Mouse (Mus musculus) small intestine, adult 2 months (tissue): Measurements from ENCODE around the gene Ifit3b. TPM values are rescaled to one million over a fixed set of nuclear protein-coding genes. Genes with fewer than 3 reads are reported as not detected.

Source experiments
- H3K27ac ChIP-seq: fragments of 200-500 bp; 2 replicates; pipeline ENCODE4 v1.5.1; 2012; ENCODE audit warnings: low read depth, low read length, control low read depth, inconsistent platforms; ENCODE audit not compliant: insufficient read depth
- H3K27me3 ChIP-seq: fragments of 200-500 bp; 2 replicates; pipeline ENCODE4 v1.6.1; 2012; ENCODE audit warnings: mild to moderate bottlenecking, moderate library complexity, low read length, inconsistent platforms; ENCODE audit not compliant: control insufficient read depth, insufficient read depth
- H3K36me3 ChIP-seq: fragments of 200-500 bp; 2 replicates; pipeline ENCODE4 v1.6.1; 2012; ENCODE audit warnings: mild to moderate bottlenecking, low read length, control low read depth, inconsistent platforms; ENCODE audit not compliant: control insufficient read depth, insufficient read depth
- H3K4me1 ChIP-seq: fragments of 200-500 bp; 2 replicates; pipeline ENCODE4 v1.6.1; 2012; ENCODE audit warnings: low read length, inconsistent platforms, mixed read lengths; ENCODE audit not compliant: control insufficient read depth, insufficient read depth, insufficient read length
- H3K4me3 ChIP-seq: fragments of 200-500 bp; 2 replicates; pipeline ENCODE4 v1.5.1; 2012; ENCODE audit warnings: low read depth, mild to moderate bottlenecking, control low read depth, inconsistent platforms, low read length, moderate library complexity
- CTCF ChIP-seq: fragments of 200-500 bp; IDR thresholded peaks from 2 replicates; pipeline ENCODE4 v1.5.1; 2012; ENCODE audit warnings: low read depth, mild to moderate bottlenecking, control low read depth, inconsistent platforms, low read length, moderate library complexity, mixed read lengths; ENCODE audit not compliant: insufficient replicate concordance, insufficient read length; ENCODE audit errors: extremely low read depth
- POLR2A ChIP-seq: fragments of 200-500 bp; IDR thresholded peaks from 2 replicates; pipeline ENCODE4 v1.6.1; 2012; ENCODE audit warnings: low read depth, mild to moderate bottlenecking, control low read depth, inconsistent platforms, low read length, moderate library complexity
- WGBS: fragments of 180-500 bp; shearing (Covaris S2); methylation state at CpG from one replicate; pipeline ENCODE4 v1.1.7; 2018; 5-methylcytosine and 5-hydroxymethylcytosine counted together
- polyA plus RNA-seq: library from polyadenylated mRNA; depleted of rRNA; stranded (reverse); fragments of >200 nt; gene quantifications from 2 replicates; pipeline ENCODE4 v1.2.3, GENCODE M21; 2012

Ifit3b gene
- polyA plus RNA-seq, 1 experiment, result 0.90 TPM

DNA sequence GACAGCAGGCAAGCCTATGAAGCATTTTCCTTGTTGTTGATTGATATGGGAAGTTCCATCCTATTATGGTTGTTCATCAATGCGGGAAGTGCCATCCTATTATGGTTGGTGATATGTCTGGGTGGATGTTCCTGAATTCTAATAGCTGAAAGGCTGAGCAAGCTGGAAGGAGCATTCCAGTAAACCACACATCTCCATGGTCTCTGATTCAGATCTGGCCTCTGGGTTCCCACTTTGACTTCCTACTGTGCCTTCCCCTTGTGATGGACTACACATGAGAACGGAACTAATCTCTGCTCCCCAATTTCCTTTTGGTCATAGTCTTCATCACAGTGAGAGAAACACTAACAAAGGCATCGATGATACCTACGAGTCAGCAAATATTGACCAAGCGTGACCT is 13.1 kb downstream of the Ifit3b start:
- Histone ChIP-seq H3K27ac (no peak overlapping the region), H3K36me3 (peaks cover 9% of the 10 kb centered on the region), H3K4me1 (peaks cover 10% of the 10 kb centered on the region; the same call in 1 of the 2 replicates), H3K4me3 (no peak overlapping the region), H3K27me3 (no peaks in the 10 kb centered on the region)
- TF ChIP-seq POLR2A, result no peak
- TF ChIP-seq CTCF, result no peak
- 81% methylated on average over 5 of the region's 5 CpGs for WGBS

DNA sequence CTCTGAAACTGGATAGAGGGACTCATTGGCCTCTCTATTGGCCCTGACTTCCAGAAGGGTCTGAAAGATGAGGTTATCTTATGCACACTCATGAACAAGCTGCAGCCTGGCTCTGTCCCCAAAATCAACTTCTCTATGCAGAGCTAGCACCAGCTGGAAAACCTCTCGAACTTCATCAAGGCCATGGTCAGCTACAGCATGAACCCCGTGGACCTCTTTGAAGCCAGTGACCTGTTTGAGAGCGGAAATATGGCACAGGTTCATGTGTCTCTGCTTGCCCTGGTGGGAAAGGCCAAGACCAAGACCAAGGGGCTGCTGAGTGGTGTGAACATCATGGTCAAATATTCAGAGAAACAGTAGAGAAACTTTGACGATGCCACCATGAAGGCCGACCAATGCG is 16.0 kb downstream of the Ifit3b start:
- H3K4me1 ChIP-seq, result peaks cover 10% of the 10 kb centered on the region; the same call in 1 of the 2 replicates
- no peak for TF ChIP-seq POLR2A
- no peak for TF ChIP-seq CTCF
- no peak overlapping the region for H3K4me3 ChIP-seq
- no peaks in the 10 kb centered on the region for H3K27me3 ChIP-seq
- 95% methylated on average over 6 of the region's 6 CpGs for WGBS
- H3K27ac ChIP-seq, result no peak overlapping the region
- peaks cover 9% of the 10 kb centered on the region for H3K36me3 ChIP-seq

DNA sequence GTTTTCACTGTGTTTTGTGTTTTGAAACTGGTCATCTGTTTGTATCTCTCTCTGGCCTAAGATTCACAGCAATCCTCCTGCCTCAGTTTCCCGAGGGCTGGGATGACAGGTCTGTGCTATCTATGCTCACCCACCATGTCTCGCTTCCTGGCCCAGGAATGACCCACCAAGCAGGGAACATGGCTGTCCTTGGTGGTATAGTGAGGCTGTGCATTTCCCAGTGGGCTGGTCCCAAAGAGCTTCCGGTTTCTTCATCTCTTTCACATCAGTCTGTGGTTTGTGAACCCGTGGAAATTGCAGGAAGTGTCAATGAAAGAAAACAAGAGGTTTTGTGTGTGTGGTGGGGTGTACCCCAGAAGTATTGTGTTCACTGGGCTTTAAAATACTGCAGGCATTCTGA is 16.9 kb downstream of the Ifit3b start:
- Histone ChIP-seq H3K27me3 (no peaks in the 10 kb centered on the region), H3K27ac (no peak overlapping the region), H3K4me1 (peaks cover 10% of the 10 kb centered on the region; the same call in 1 of the 2 replicates), H3K36me3 (peaks cover 7% of the 10 kb centered on the region), H3K4me3 (no peak overlapping the region)
- WGBS, result 87% methylated on average over 4 of the region's 4 CpGs
- TF ChIP-seq POLR2A (no peak), CTCF (no peak)

DNA sequence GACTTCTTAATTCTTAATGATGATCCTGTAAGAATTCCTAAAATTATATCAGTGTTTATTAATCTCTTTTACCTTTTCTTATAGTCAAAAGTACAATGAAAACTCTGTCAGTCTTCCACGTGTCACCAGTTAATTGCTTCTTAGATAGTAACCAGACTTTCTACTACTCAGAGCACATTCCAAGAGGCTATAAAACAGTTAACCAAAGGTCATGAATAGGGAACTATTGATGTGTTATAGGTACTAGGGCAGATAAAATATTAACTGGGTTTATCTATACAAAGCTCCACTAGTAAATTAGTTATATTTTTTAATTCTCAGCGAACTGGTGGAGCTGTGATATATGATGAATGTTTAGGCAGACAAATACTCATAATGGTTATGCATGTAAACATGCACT is 19.7 kb downstream of the Ifit3b start:
- H3K4me3 ChIP-seq, result no peak overlapping the region
- no peak overlapping the region for H3K27ac ChIP-seq
- TF ChIP-seq POLR2A, result no peak
- TF ChIP-seq CTCF, result no peak
- H3K27me3 ChIP-seq, result no peaks in the 10 kb centered on the region
- peaks cover 4% of the 10 kb centered on the region for H3K36me3 ChIP-seq
- 26% methylated on average over 2 of the region's 2 CpGs for WGBS
- H3K4me1 ChIP-seq, result peaks cover 10% of the 10 kb centered on the region; the same call in 1 of the 2 replicates

DNA sequence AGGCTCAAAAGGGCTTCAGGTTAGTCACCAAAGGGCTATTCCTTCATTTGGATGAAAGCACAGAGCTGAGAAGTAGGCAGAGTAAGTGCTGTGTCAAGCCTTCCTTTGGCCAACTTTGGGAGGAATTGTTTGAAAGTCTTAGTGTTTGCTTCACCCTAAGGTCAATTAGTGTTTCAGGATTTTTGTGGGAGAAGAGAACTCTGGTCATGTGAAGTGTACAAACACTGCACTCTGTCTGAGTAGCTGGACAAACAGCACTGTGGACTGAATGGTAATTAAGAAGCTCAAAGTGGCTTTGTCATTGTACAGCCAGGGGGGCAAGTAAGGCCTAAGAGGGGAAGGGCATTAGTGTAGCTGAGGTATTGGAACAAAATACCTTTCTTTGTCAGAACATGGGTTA is 23.7 kb downstream of the Ifit3b start:
- H3K4me3 ChIP-seq, result no peak overlapping the region
- no peak for TF ChIP-seq CTCF
- TF ChIP-seq POLR2A, result no peak
- H3K27ac ChIP-seq, result no peak overlapping the region
- H3K27me3 ChIP-seq, result no peaks in the 10 kb centered on the region
- no peaks in the 10 kb centered on the region; the same call in 1 of the 2 replicates for H3K36me3 ChIP-seq
- no peaks in the 10 kb centered on the region; the same call in 1 of the 2 replicates for H3K4me1 ChIP-seq

DNA sequence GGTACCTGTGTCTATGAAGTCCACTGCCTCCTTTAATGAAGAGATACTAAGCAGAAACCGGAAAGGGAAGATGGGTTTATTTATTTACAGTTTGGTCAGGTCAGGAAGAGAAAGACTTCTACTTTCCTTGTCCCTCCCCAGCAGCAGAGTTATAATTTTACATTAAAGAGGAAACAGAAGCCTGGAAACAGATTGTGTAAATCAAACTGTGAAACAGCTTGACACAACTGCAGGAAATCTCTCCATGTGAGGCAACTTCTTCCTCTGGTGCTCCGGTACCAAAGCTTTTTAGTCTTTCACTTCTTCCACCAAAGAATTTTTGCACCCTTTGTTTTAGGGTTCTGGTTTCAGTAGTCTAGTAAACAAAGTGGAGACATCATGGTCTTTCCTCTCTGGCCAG is 25.7 kb downstream of the Ifit3b start:
- H3K4me1 ChIP-seq, result no peaks in the 10 kb centered on the region
- 68% methylated on average over 2 of the region's 2 CpGs for WGBS
- TF ChIP-seq CTCF (no peak), POLR2A (no peak)
- no peak overlapping the region for H3K4me3 ChIP-seq
- H3K27me3 ChIP-seq, result no peaks in the 10 kb centered on the region
- H3K36me3 ChIP-seq, result no peaks in the 10 kb centered on the region
- no peak overlapping the region for H3K27ac ChIP-seq

DNA sequence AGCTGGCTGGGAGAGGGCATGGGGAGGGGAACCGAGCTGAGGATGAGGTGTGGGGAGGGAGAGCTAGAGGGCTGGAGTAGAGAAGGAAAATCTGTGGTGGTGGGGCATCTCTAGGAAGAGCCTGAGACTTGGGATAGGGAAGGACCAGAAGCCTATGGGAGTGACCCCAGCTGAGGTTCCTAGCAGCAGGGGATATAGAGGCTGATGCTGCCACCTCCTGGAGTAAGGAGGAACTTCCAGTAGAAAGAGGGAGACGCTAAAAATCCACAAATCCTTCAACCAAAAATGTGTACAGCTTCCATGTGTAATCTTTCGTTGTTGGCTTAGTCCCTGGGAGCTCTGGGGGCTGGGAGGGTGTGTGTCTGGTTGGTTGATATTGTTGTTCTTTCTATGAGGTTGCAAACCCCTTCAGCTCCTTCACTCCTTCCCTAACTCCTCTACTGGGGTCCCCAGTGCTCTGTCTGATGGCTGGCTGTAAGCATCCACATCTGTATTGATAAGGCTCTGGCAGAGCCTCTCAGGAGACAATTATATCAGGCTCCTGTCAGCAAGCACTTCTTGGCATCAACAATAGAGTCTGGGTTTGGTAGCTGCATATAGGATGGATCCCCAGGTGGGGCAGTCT is 29.3 kb downstream of the Ifit3b start:
- H3K36me3 ChIP-seq, result no peaks in the 10 kb centered on the region
- no peak overlapping the region for H3K4me3 ChIP-seq
- no peak for TF ChIP-seq POLR2A
- TF ChIP-seq CTCF, result peak; percentile 81; the same call in 1 of the 2 replicates
- H3K27me3 ChIP-seq, result no peaks in the 10 kb centered on the region
- H3K4me1 ChIP-seq, result peaks cover 2% of the 10 kb centered on the region; the same call in 1 of the 2 replicates
- WGBS, result 11% methylated on average over 3 of the region's 3 CpGs
- H3K27ac ChIP-seq, result no peak overlapping the region
